Mouse (Mus musculus) left cerebral cortex, adult 8-10 months (tissue): ENCODE data around the gene Cdc73. TPM values are rescaled to one million over a fixed set of nuclear protein-coding genes. Genes with fewer than 3 reads are reported as not detected.
"Not testable (repeated sequence)": the region's sequence is repeated elsewhere in the genome, so short reads cannot be mapped to it uniquely, and the experiment has no call there.

ENCODE experiments used
- DNase-seq, 2 experiments: peaks; one replicate each; pipeline ENCODE4 v3.0.0; 2022; ENCODE audit warnings: low spot score in 2 of 2
- total RNA-seq, 4 experiments: library from RNA; stranded (reverse); gene quantifications; 2 replicates each; pipeline ENCODE4 v1.2.4; 2022

The Cdc73 gene
- total RNA-seq, 4 experiments from 2014 or later = 63.6 to 78.8 (median 68.0) TPM

DNA sequence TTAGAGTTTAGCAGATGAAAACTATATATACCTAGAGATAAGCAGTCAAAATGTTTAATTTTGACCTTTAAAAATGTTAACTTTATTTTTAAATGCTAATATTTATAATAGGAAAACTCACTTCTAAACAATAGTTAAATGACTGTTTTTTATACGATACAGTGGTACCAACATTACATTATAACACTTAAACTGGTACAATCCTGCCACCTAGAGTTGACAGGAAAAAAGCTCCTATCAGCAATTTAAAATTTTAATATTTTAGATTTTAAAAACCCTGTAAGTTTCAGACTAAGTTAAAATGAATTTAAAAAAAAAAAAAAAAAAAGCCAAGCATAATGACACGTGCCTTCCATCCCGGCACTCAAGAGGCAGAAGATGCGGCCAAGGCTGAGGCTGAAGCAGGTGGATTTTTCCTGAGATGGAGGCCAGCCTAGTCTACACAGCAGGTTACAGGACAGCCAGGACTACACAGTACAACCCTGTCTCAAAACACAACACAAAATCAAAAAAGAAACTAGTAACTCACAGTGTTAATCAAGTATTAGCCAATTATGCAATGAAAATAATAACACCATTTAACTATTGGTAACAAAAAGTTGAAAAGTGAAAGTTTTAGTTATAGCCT, 26.8 kb downstream of the Cdc73 start:
- no peak for DNase-seq

DNA sequence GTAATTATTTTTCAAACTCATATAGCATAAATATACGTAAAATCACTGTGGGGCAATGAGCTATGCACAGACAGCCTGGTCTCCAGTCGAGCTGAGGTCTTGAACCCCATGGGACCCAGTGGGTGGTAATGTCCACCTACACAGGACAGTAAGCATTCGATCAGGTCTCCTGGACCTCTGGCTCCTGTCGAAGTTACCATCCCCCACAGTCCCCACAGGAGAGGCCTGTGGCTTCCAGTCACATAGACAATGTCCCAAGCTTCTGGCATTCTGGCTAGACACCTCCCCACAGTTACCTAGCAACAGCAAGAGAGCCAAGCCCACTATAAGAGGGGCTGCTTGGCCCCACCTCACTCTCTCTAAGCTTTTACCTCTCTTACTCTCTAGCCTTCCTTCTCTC, 37.9 kb downstream of the Cdc73 start:
- DNase-seq = not testable (repeated sequence)

DNA sequence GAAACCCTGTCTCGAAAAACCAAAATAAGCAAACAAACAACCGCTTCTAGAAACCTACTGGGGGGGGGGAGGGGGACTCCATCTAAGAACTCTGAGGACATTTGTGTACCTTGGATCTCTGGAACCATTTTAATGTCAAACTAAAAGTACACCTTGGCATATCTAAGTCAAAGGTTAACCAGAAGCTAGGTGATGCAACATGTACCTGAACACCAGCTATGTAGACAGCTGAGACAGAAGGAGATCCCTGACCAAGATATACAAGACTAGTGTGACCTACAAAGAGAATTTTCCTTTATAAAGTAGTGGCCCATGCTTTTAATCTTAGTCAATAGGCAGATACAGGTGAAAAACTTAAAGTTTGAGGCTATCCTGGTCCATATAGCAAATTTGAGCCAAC, 39.5 kb downstream of the Cdc73 start:
- DNase-seq = no peak

DNA sequence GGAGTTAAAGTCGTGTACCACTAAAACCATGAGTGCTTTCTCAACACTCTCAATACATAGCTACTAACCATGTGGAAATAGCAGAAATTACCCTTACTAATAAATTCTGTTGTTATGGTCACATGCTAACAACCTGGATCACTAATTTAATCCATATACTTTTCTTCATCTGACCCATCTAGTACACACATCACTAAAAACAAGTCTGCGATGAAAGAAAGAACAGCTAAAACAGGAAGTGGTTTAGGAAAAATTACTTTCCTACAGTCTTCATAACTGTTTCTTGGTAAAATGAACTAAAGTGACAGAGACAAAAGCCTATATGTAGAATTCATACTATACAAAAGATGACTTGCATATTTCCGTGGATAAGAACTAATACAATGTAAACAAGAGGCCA, 49.0 kb downstream of the Cdc73 start:
- DNase-seq = no peak

DNA sequence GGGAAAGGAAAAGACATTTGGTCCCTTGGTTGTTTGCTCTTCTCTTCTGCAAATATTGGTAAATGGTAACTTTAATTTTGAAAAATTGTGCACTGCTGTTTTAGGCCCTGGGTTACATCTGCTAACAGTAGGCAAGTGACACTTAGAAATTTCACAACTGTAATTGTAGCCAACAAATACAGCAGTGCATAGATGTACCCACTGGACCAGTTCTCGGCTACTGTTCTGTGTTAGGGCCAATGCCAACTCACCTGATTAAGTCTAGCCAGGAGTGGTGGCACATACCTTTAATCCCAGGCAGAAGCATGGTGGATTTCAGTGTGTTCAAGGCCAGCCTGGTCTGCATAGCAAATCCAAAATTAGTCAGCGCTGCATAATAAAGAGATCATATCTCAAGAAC, 52.4 kb downstream of the Cdc73 start:
- no peak for DNase-seq

DNA sequence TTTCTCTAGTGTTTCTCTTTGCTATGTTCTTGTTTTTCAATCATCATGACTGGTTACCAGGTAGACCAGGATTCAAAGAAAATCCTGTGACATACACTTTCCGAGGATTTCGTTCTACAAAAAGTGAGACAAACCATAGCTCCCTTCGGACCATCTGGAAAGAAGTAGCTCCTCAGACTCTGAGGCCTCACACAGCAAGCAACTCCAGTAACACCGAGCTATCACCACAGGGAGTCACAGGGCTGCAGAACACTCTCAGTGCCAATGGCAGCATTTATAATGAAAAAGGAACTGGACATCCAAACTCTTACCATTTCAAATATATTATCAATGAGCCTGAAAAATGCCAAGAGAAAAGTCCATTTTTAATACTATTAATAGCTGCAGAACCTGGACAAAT, 56.5 kb downstream of the Cdc73 start:
- DNase-seq = no peak

DNA sequence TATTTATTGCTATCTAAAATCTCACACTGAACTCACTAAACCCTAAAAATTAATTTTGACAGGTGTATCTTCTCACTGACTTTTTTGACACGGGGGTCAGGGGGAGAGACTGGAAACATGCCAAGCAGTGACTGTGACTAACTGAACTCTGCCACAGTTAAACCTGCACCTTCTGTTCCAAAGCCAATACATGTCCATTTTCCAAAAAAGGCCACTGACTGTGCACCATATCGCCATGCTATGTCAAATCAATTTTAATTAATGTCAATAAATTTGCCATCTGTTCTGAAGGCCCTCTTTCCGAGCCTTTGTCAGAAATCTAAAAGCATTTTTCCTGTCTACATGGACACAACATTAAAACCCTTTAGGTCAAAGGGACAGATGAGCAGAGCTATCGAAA, 57.3 kb downstream of the Cdc73 start:
- DNase-seq = no peak

DNA sequence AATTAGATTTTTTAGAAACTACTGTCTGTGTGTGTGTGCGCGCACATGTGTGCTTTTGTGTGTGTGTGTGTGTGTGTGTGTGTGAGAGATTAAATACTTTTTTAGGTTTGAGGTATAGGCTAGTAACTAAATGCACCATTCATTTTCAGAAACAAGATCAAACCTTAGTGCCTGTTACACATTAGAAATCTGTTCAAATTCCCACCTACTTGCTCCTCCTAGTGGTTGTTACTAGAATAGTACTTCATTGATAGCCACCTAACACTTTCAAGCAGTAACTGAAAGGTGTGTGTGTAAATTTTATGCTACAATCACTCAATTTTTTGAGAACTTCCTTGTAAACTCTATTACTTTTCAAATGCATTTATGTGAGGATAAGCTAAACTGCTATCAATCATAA, 58.5 kb downstream of the Cdc73 start:
- DNase-seq = no peak

DNA sequence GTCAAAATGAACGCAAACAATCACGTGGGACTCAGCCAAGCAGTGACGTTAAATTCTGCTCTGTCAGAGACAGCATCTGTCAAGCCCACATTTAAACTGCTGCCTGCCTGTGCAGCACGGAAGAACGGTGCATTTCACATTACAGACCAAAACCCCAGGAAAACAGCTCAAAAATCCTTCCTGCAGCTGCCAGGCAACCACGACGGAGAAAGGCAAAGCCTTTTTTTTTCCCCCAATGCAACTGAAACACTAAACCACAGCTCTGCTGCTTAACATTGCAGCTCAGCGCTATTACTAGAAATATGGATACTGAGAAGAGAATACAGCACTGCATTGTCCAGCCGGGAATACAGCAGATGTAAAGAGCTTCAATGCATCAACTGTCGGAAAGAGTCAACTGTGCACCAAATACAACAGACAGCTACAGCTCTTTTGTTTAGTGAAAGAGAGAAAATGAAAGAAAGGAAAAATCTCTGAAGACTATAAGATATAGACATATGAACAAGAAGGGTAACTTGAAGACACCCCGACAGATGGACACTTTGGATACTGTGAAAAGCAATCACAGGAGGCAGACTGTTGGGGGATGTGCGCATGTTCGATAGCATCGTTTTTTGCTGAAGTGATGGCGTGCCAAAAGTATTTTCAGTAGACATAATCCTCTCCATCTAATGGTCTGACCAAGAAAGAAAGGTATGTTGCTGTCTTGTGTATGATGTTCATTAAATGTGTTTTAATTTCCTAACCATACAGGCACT, 61.9 kb downstream of the Cdc73 start, which contains the start of gene B3galt2:
Gene B3galt2, plus strand, starts transcription at position 15 of the 758 bp plus-strand sequence.
- peak; percentile 60 to 65 for DNase-seq

DNA sequence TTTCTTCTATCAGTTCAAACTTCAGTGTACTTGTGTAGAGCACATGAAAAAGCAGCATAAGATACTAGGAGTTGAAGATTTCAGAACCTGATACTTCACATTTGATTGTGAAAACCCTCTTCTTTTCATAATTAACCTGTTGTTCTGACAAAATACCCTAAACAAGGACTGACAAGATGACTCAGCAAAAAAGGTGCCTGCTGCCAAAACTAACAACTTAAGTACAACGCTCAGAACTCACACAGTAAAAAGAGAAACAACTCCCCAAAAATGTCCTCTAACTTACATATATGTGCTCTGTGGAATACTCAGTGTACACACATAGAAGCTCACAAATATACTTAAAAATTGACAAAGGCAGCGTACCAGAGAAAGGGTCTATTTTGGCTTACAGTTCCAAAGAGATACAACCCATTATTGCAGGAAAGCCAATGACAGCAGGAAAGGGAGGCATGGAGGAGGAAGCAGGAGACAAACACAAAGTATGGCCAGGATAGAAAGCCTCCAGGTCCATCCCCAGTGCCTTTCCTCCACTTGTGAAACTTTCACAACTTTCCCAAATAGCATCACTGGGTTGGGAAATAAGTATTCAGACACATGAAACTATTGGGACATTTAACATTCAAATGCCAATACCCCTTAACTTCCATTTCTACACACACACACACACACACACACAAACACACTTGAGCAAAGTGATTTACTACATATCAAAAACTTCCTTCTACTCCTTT, 69.7 kb downstream of the Cdc73 start:
- DNase-seq = no peak

DNA sequence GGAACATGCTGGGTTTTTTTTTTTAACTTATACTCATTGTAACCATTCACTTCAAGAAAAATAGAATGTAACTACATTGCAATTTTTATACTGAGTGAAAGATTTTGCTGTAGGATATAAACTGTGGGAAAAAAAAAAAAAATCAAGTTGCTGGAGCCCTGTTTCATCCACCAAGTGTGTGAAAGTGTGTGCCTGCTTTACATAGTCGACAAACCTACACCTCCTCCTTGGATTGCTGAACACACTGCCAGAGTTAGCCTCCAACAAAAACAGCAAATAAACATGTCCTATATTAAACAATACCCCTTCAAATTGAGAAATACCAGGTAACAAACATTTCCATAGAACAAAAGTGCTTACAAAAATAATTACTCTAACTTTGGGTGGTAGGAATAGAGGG, 70.3 kb downstream of the Cdc73 start:
- DNase-seq = no peak

DNA sequence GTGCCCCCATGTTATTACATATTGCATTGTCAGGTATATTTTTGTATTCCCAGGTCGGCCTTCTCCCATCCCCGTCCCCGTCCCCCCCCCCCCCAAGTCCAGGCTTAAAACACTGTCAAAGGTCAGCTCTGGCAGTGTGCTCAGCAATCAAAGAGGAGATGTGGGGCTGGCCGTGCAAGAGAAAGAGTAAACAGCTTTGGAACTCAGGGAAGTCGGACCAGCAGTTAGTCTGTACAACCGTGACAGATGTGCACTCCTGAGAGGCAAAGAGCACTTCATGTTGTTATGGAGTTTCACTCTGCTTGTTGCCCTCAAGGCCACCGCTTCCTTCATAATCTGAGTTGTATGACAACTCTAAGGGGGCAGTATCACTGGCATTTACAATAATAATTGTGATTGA, 71.4 kb downstream of the Cdc73 start:
- no peak for DNase-seq

DNA sequence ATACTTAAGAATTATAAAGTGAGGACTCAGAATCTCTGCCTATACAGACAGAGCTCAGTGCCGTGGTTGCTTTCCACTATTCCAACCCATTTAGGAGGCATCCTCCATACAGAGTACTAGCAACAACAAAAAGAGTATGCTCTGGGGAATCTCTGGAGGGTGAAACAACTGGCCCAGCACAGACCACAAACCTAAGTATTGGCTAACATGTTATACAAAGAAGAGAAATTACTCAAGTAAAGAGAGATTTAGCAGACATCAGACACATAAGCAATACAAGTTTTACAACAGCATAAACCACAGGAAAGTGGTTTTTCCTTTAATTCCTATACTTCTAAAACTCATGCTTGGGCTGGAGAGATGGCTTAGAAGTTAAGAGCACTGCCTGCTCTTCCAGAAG, 80.1 kb downstream of the Cdc73 start:
- no peak for DNase-seq

DNA sequence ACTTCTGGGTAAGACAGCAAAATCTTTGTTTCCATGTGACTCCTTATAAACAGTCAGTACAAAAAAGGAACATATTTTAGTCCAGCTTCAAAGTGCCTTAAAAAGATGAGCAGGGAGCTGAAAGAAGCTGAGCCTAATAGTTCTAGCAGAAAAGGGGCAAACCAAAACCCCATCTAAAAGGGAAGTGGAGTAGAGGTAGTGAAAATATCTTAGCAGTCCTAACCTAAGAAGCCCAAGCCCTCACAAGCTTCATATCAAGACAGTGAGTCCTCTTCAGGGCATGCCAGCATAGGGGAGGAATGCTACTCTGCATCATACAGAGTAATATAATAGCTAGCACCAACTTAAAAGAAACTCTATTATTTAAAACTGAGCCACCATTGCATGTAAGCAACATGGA, 80.8 kb downstream of the Cdc73 start:
- no peak for DNase-seq

DNA sequence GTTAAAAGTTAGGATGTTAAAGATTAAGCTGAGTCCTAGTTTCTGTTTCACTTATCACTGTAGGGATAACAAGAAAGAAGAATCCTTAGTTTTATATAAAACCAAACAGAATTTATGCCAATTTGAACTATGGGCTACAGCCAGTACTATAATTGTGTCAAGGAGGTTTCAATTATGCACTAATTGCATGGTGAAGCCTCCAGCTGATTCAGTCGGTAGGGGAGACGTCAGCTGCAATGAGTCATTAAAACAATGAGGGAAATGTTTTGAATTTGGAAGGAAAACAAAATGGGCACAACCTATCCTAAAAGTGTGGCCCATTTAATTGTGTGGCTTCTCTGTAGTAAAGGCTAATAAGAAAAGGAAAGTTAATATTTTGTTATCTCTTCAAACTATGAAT, 82.9 kb downstream of the Cdc73 start:
- no peak for DNase-seq

DNA sequence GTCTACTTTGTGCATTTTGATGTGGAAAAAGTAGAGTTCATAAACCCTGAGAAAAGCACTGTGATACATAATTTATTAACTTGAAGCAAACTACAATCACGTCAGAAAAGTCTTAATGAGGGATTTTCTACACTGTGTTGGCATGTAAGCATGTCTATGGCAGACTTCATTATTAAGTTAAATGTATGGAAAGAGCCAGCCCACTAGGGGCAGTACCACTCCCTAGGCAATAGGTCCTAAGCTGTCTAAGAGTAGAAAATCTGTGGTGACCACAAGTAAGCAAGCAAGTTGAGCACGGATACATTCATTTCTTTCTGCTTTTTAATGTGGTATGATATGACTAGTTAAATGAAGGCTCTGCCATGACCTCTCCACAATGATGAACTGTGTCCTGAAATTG, 89.8 kb downstream of the Cdc73 start:
- DNase-seq = no peak

DNA sequence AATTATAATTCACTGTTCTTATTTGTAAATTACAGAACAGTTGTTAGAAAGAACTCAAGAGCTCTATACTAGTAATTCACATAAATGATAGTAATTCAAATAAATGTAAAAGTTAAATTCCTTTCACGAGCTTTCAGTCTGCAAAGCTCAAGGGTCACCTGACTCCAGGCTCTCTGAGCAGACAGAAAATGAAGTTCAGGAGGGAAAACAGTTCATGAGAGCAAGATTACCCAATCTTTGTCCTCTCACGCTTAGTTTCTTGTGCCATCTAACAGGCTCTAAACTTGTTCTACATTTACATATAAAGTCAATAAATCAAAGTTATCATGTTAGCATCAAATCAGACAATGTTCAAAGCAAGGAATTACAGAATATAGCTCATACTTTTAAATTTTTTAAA, 93.8 kb downstream of the Cdc73 start:
- no peak for DNase-seq

DNA sequence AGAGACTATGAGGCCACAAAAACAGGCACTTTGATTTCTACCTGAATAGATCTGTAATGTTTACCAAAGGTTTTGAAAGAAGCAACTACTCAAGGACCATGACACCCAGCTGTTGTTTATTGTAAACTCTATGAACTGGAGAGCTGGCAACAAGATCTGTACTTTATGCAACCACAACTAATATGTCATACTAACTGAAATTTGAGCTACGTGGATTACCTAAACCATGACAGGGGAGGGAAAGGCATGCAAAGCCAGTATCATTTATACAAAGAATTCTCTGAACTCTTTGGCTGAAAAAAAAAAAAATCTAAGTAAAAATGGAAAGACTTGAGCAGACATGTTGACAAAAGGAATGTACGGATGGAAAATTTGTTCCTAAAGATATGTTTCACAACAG, 105.8 kb downstream of the Cdc73 start:
- DNase-seq = no peak

DNA sequence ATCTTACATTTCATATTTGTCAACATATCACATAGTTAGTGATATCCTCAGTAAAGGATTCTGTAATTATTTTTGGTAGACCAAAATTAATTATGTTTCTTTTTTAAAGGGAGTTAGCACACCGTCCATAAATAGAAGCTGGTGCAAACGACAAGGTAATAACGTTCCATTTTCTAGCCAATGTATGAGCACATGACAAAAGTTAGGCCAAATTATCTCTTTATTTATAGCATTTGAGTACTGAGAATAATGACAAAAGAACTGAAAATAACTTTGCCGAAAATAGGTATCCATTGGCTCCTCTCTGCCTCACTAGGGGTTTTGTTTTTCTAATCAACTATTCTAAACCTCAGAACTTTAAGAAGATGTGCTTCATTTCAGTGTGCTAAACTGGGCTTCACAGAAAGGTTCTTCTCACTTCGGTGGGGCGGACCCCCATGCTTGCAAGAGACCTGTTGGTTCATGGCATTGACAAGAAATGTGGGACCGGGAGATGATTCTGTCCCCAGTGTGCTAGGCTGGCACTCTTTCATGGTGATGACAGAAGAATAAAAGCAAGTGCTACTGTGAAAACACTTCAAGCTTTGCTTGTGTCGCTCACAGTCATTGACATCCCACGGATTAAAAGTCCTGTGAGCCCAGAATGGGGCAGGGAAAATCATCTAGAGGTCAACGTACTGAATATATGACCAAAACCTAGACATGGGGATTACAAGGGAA, 125.7 kb downstream of the Cdc73 start:
- DNase-seq = no peak

DNA sequence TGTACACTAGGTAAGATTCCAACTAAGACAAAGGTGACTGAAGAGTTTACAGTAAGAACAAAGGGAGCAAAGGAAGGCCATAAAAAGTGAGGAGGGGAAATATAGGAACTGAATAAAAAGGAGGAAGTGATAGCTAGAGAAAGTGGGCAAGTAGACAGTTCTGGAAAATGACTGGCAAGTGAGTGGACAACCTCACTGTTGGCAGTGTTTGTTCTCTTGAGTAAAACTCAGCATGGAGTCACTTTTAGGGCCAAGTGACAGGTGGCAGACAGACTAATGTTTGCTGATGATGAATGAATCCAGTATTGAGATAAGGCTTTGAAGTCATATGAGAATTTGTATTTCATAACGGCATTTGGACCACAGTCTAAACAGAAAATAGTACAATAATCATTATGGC, 144.5 kb downstream of the Cdc73 start:
- DNase-seq = no peak

DNA sequence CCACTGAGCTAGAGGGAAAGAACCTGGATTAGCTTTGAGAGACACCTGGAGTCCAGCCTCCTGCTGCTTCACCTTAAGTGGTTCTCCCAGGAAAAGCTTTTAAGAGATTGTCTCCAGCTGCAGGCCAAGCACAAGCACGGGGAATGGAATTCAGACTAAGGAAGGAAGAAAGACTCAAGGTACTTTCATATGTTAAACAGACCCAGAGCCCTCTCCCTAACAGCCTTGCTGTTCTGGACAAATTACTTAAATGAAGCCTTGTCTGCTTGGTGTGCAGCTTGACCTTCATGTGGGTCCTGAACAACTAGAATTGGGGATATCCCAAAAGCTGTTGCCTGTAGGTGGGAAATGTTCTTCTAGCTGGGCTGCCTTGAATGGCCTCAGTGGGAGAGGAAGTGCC, 147.2 kb downstream of the Cdc73 start:
- DNase-seq = no peak

DNA sequence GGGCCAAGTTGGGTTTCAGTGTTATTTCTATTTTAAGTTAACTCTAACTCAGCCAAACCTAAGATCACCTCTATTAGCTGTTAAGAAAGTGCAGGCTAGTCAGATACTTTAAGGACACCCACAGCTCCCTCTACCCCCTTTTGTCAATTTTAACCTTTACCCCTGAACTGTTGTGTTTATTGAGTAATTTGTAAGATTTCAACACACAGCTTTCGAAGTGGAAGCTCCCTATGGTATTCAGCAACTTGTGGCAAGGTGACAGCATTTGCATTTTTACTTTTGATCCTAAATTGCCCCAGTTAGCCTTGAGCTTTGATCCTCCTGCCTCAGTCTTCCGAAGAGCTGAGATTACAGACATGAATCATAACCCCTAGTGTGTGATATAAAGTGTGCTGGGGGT, 148.1 kb downstream of the Cdc73 start:
- no peak for DNase-seq
